Mouse (Mus musculus) embryonic facial prominence, embryonic 13.5 days (tissue): ENCODE measurements around the gene St6galnac3. TPM values are rescaled to one million over a fixed set of nuclear protein-coding genes. Genes with fewer than 3 reads are reported as not detected.

Source experiments
- ATAC-seq: fragments of 200-750 bp; cut with Nextera tagmentation; 2 replicates; pipeline ENCODE4 v1.8.0; 2017; ENCODE audit warnings: low read depth; ENCODE audit not compliant: insufficient number of reproducible peaks, insufficient read depth, low FRiP score, low TSS enrichment
- H3K27ac ChIP-seq: fragments of 300-500 bp; sonication (generic); 2 replicates; pipeline ENCODE4 v1.5.1; 2015; ENCODE audit warnings: moderate library complexity, mild to moderate bottlenecking, inconsistent platforms
- H3K27me3 ChIP-seq: fragments of 300-500 bp; sonication (generic); 2 replicates; pipeline ENCODE4 v1.6.1; 2015; ENCODE audit warnings: mild to moderate bottlenecking, inconsistent platforms
- H3K36me3 ChIP-seq: fragments of 300-500 bp; sonication (generic); 2 replicates; pipeline ENCODE4 v1.6.1; 2015; ENCODE audit warnings: mild to moderate bottlenecking, inconsistent platforms
- H3K4me1 ChIP-seq: fragments of 300-500 bp; sonication (generic); 2 replicates; pipeline ENCODE4 v1.6.1; 2015; ENCODE audit warnings: inconsistent platforms
- H3K4me2 ChIP-seq: fragments of 300-500 bp; sonication (generic); 2 replicates; pipeline ENCODE4 v1.6.1; 2015; ENCODE audit warnings: moderate library complexity, mild to moderate bottlenecking, inconsistent platforms
- H3K4me3 ChIP-seq: fragments of 300-500 bp; sonication (generic); 2 replicates; pipeline ENCODE4 v1.5.1; 2015; ENCODE audit warnings: mild to moderate bottlenecking, inconsistent platforms
- H3K9ac ChIP-seq: fragments of 300-500 bp; sonication (generic); 2 replicates; pipeline ENCODE4 v1.6.1; 2015; ENCODE audit warnings: mild to moderate bottlenecking, inconsistent platforms
- H3K9me3 ChIP-seq: fragments of 300-500 bp; sonication (generic); 2 replicates; pipeline ENCODE4 v1.6.1; 2016; ENCODE audit warnings: inconsistent platforms
- WGBS: fragments of 180-500 bp; shearing (Covaris S2); methylation state at CpG from one replicate; pipeline ENCODE4 v1.1.7; 2015; ENCODE audit warnings: mixed read lengths; 5-methylcytosine and 5-hydroxymethylcytosine counted together
- polyA plus RNA-seq: library from polyadenylated mRNA; unstranded; fragments of >200 nt; fragmentation: Nextera tagmentation; extraction: Ambion mirVana; gene quantifications from 2 replicates; pipeline ENCODE4 v1.2.1, GENCODE M21; 2015

St6galnac3 gene
- polyA plus RNA-seq, 1 experiment from 2014 or later = 60.3 TPM

GRCm38 (mm10) chr3:153749359-153749758 is 24.4 kb upstream of the St6galnac3 start:
- Histone ChIP-seq H3K27ac (no peak overlapping the region), H3K36me3 (no peaks in the 10 kb centered on the region), H3K4me2 (no peak overlapping the region), H3K9ac (no peak overlapping the region), H3K4me1 (peaks cover 7% of the 10 kb centered on the region; the same call in 1 of the 2 replicates), H3K27me3 (no peaks in the 10 kb centered on the region), H3K9me3 (no peaks in the 10 kb centered on the region), H3K4me3 (no peak overlapping the region)
- ATAC-seq = no peak
- 70% methylated on average over 6 of the region's 6 CpGs for WGBS

GRCm38 (mm10) chr3:153748293-153748692 is 23.3 kb upstream of the St6galnac3 start:
- ATAC-seq = no peak
- Histone ChIP-seq H3K9me3 (no peaks in the 10 kb centered on the region), H3K4me2 (no peak overlapping the region), H3K4me1 (peaks cover 9% of the 10 kb centered on the region), H3K9ac (no peak overlapping the region), H3K36me3 (no peaks in the 10 kb centered on the region), H3K4me3 (no peak overlapping the region), H3K27me3 (no peaks in the 10 kb centered on the region), H3K27ac (no peak overlapping the region)
- 97% methylated on average over 3 of the region's 3 CpGs for WGBS

- Histone ChIP-seq H3K9ac (no peak overlapping the region), H3K4me1 (peaks cover 16% of the 10 kb centered on the region), H3K4me3 (no peak overlapping the region), H3K27me3 (no peaks in the 10 kb centered on the region), H3K27ac (no peak overlapping the region), H3K9me3 (no peaks in the 10 kb centered on the region), H3K36me3 (no peaks in the 10 kb centered on the region), H3K4me2 (no peak overlapping the region)
- ATAC-seq = no peak
- WGBS = 53% methylated on average over 3 of the region's 3 CpGs
Measured at GRCm38 (mm10) chr3:153745099-153745498, 20.1 kb upstream of the St6galnac3 start.

- no peaks in the 10 kb centered on the region for H3K27me3 ChIP-seq
- H3K36me3 ChIP-seq = no peaks in the 10 kb centered on the region
- no peak overlapping the region for H3K4me2 ChIP-seq
- no peaks in the 10 kb centered on the region for H3K9me3 ChIP-seq
- H3K4me3 ChIP-seq = no peak overlapping the region
- H3K9ac ChIP-seq = no peak overlapping the region
- H3K27ac ChIP-seq = no peak overlapping the region
- H3K4me1 ChIP-seq = peaks cover 23% of the 10 kb centered on the region
- no peak for ATAC-seq
- 82% methylated on average over 6 of the region's 6 CpGs for WGBS
Measured at GRCm38 (mm10) chr3:153744447-153744846, 19.5 kb upstream of the St6galnac3 start.

GRCm38 (mm10) chr3:153741800-153742199 is 16.8 kb upstream of the St6galnac3 start:
- no peaks in the 10 kb centered on the region for H3K27me3 ChIP-seq
- no peak overlapping the region for H3K4me3 ChIP-seq
- no peak overlapping the region for H3K4me2 ChIP-seq
- ATAC-seq = no peak
- H3K9me3 ChIP-seq = no peaks in the 10 kb centered on the region
- H3K4me1 ChIP-seq = peaks cover 47% of the 10 kb centered on the region
- H3K9ac ChIP-seq = no peak overlapping the region
- H3K36me3 ChIP-seq = no peaks in the 10 kb centered on the region
- 84% methylated on average over 7 of the region's 7 CpGs for WGBS
- H3K27ac ChIP-seq = no peak overlapping the region

- ATAC-seq = peak; percentile 76; the same call in 1 of the 2 replicates
- H3K4me1 ChIP-seq = peaks cover 58% of the 10 kb centered on the region
- no peaks in the 10 kb centered on the region for H3K36me3 ChIP-seq
- H3K4me3 ChIP-seq = no peak overlapping the region
- H3K27ac ChIP-seq = peak overlapping the region; percentile 92
- H3K9me3 ChIP-seq = no peaks in the 10 kb centered on the region
- H3K9ac ChIP-seq = no peak overlapping the region
- H3K27me3 ChIP-seq = no peaks in the 10 kb centered on the region
- peak overlapping the region; percentile 31; the same call in 1 of the 2 replicates for H3K4me2 ChIP-seq
- 31% methylated on average over 8 of the region's 8 CpGs for WGBS
Measured at GRCm38 (mm10) chr3:153739351-153739750, 14.4 kb upstream of the St6galnac3 start.

GRCm38 (mm10) chr3:153738421-153738820 is 13.4 kb upstream of the St6galnac3 start:
- Histone ChIP-seq H3K27me3 (no peaks in the 10 kb centered on the region), H3K4me1 (peaks cover 58% of the 10 kb centered on the region), H3K36me3 (no peaks in the 10 kb centered on the region), H3K4me2 (peak overlapping the region; percentile 31; the same call in 1 of the 2 replicates), H3K27ac (peak overlapping the region; percentile 92), H3K9ac (no peak overlapping the region), H3K4me3 (no peak overlapping the region), H3K9me3 (no peaks in the 10 kb centered on the region)
- no peak for ATAC-seq
- 24% methylated on average over 10 of the region's 10 CpGs for WGBS

GRCm38 (mm10) chr3:153736756-153737280 is 11.8 kb upstream of the St6galnac3 start:
- ATAC-seq = no peak
- 70% methylated on average over 16 of the region's 16 CpGs for WGBS
- Histone ChIP-seq H3K4me1 (peaks cover 68% of the 10 kb centered on the region), H3K4me2 (no peak overlapping the region), H3K27me3 (no peaks in the 10 kb centered on the region), H3K9me3 (no peaks in the 10 kb centered on the region), H3K36me3 (no peaks in the 10 kb centered on the region), H3K9ac (no peak overlapping the region), H3K4me3 (no peak overlapping the region), H3K27ac (no peak overlapping the region; the same call in 1 of the 2 replicates)

- Histone ChIP-seq H3K4me3 (no peak overlapping the region), H3K36me3 (no peaks in the 10 kb centered on the region), H3K4me2 (no peak overlapping the region), H3K27ac (no peak overlapping the region), H3K9me3 (no peaks in the 10 kb centered on the region), H3K9ac (no peak overlapping the region), H3K27me3 (no peaks in the 10 kb centered on the region), H3K4me1 (peaks cover 73% of the 10 kb centered on the region)
- ATAC-seq = no peak
- 64% methylated on average over 13 of the region's 13 CpGs for WGBS
Measured at GRCm38 (mm10) chr3:153735796-153736549, 11.0 kb upstream of the St6galnac3 start.

- Histone ChIP-seq H3K36me3 (no peaks in the 10 kb centered on the region), H3K4me2 (no peak overlapping the region), H3K9ac (no peak overlapping the region), H3K27ac (no peak overlapping the region; the same call in 1 of the 2 replicates), H3K4me1 (peaks cover 65% of the 10 kb centered on the region), H3K9me3 (no peaks in the 10 kb centered on the region), H3K27me3 (no peaks in the 10 kb centered on the region), H3K4me3 (no peak overlapping the region)
- WGBS = 64% methylated on average over 10 of the region's 10 CpGs
- ATAC-seq = no peak
Measured at GRCm38 (mm10) chr3:153734741-153735140, 9.8 kb upstream of the St6galnac3 start.

GRCm38 (mm10) chr3:153733364-153734159 is 8.6 kb upstream of the St6galnac3 start:
- Histone ChIP-seq H3K36me3 (no peaks in the 10 kb centered on the region), H3K27me3 (no peaks in the 10 kb centered on the region), H3K27ac (no peak overlapping the region), H3K9me3 (no peaks in the 10 kb centered on the region), H3K4me1 (peaks cover 53% of the 10 kb centered on the region), H3K9ac (no peak overlapping the region), H3K4me3 (no peak overlapping the region), H3K4me2 (no peak overlapping the region)
- no peak for ATAC-seq
- WGBS = 90% methylated on average over 4 of the region's 4 CpGs
